Mouse (Mus musculus) gastrocnemius, adult 2 months (tissue): ENCODE data around the gene Heatr4. TPM values are rescaled to one million over a fixed set of nuclear protein-coding genes. Genes with fewer than 3 reads are reported as not detected.
"Not testable (repeated sequence)": the region's sequence is repeated elsewhere in the genome, so short reads cannot be mapped to it uniquely, and the experiment has no call there.

Experiments used
- DNase-seq: peaks from one replicate; pipeline ENCODE4 v3.0.0; 2022
- H3K27ac ChIP-seq: fragments of 200-600 bp; 2 replicates; pipeline ENCODE4 v1.8.1; 2022; ENCODE audit warnings: mild to moderate bottlenecking
- H3K4me3 ChIP-seq: fragments of 200-600 bp; 2 replicates; pipeline ENCODE4 v1.8.1; 2022; ENCODE audit warnings: mild to moderate bottlenecking, moderate library complexity
- CTCF ChIP-seq: fragments of 200-600 bp; IDR thresholded peaks from 2 replicates; pipeline ENCODE4 v1.8.1; 2022; ENCODE audit warnings: antibody characterized with exemption, mild to moderate bottlenecking, moderate library complexity
- intact Hi-C: fragments of 180-260 bp; cut with DNase I; formaldehyde crosslinking; loops from one replicate; pipeline ENCODE4 v1.15.1; 2025
- total RNA-seq, 2 experiments: library from RNA; stranded (reverse); gene quantifications; 2 replicates each; pipeline ENCODE4 v1.2.3; 2021

The Heatr4 gene
- total RNA-seq, 2 experiments from 2014 or later: not detected

GRCm38 (mm10) chr12:83949043-83949442, 35.6 kb downstream of the Heatr4 start:
- no peak for TF ChIP-seq CTCF
- intact Hi-C loops: no loop called here
- no peak overlapping the region for H3K4me3 ChIP-seq
- no peak overlapping the region for H3K27ac ChIP-seq
- no peak for DNase-seq

- Histone ChIP-seq H3K4me3 (no peak overlapping the region), H3K27ac (peak overlapping the region; percentile 12)
- DNase-seq: no peak
- TF ChIP-seq CTCF: no peak
- intact Hi-C loops: no loop called here
These were observed 37.3 kb downstream of the Heatr4 start for GRCm38 (mm10) chr12:83947260-83947811.

GRCm38 (mm10) chr12:83941938-83942337, 42.7 kb downstream of the Heatr4 start:
- DNase-seq: no peak
- TF ChIP-seq CTCF: no peak
- no peak overlapping the region for H3K27ac ChIP-seq
- intact Hi-C loops: no loop called here
- no peak overlapping the region for H3K4me3 ChIP-seq

- no peak for DNase-seq
- intact Hi-C loops: no loop called here
- TF ChIP-seq CTCF: no peak
- Histone ChIP-seq H3K27ac (peak overlapping the region; percentile 56; the same call in 1 of the 2 replicates), H3K4me3 (no peak overlapping the region)
These were observed 44.6 kb downstream of the Heatr4 start for GRCm38 (mm10) chr12:83940031-83940430.

- intact Hi-C loops: no loop called here
These were observed 45.3 kb downstream of the Heatr4 start for GRCm38 (mm10) chr12:83939332-83939731.

GRCm38 (mm10) chr12:83938592-83938991, 46.1 kb downstream of the Heatr4 start:
- intact Hi-C loops, H3K27ac ChIP-seq, H3K4me3 ChIP-seq, DNase-seq: not testable (repeated sequence)

More at GRCm38 (mm10) chr12:83939332-83939731, 45.3 kb downstream of the Heatr4 start:
- no peak for DNase-seq
- H3K27ac ChIP-seq: no peak overlapping the region; the same call in 1 of the 2 replicates
- H3K4me3 ChIP-seq: no peak overlapping the region
- no peak for TF ChIP-seq CTCF

GRCm38 (mm10) chr12:83937600-83937999, 47.1 kb downstream of the Heatr4 start:
- Histone ChIP-seq H3K27ac (no peak overlapping the region), H3K4me3 (no peak overlapping the region)
- intact Hi-C loops: no loop called here
- 0 out of 2 replicates have a peak, but pooled peaks have one; percentile 19 for TF ChIP-seq CTCF
- DNase-seq: no peak

GRCm38 (mm10) chr12:83929186-83929804, 55.4 kb downstream of the Heatr4 start:
- intact Hi-C loops: loop anchor here (10.0 kb wide), 1 partner anchor 204 kb away; no protein-coding TSS in a partner anchor
- no peak for TF ChIP-seq CTCF
- no peak overlapping the region; the same call in 1 of the 2 replicates for H3K27ac ChIP-seq
- no peak for DNase-seq
- no peak overlapping the region for H3K4me3 ChIP-seq

GRCm38 (mm10) chr12:83927747-83928146, 56.9 kb downstream of the Heatr4 start:
- intact Hi-C loops: loop anchor here (10.0 kb wide), 1 partner anchor 203 kb away; no protein-coding TSS in a partner anchor
- no peak overlapping the region for H3K4me3 ChIP-seq
- H3K27ac ChIP-seq: peak overlapping the region; percentile 43; the same call in 1 of the 2 replicates
- no peak for TF ChIP-seq CTCF
- no peak for DNase-seq

GRCm38 (mm10) chr12:83926061-83926460, 58.6 kb downstream of the Heatr4 start:
- intact Hi-C loops: loop anchor here (10.0 kb wide), 1 partner anchor 201 kb away; no protein-coding TSS in a partner anchor
- no peak for DNase-seq
- Histone ChIP-seq H3K4me3 (no peak overlapping the region), H3K27ac (peak overlapping the region; percentile 31; the same call in 1 of the 2 replicates)
- no peak for TF ChIP-seq CTCF

GRCm38 (mm10) chr12:83925160-83925703, 59.4 kb downstream of the Heatr4 start:
- no peak for TF ChIP-seq CTCF
- H3K4me3 ChIP-seq: no peak overlapping the region
- DNase-seq: no peak
- intact Hi-C loops: loop anchor here (10.0 kb wide), 1 partner anchor 200 kb away; no protein-coding TSS in a partner anchor
- peak overlapping the region; percentile 46; the same call in 1 of the 2 replicates for H3K27ac ChIP-seq

- intact Hi-C loops: loop anchor here (10.0 kb wide), 1 partner anchor 200 kb away; no protein-coding TSS in a partner anchor
- no peak for TF ChIP-seq CTCF
- Histone ChIP-seq H3K27ac (no peak overlapping the region), H3K4me3 (no peak overlapping the region)
- no peak for DNase-seq
These were observed 60.3 kb downstream of the Heatr4 start for GRCm38 (mm10) chr12:83924332-83924731.

GRCm38 (mm10) chr12:83923486-83923859, 61.2 kb downstream of the Heatr4 start:
- intact Hi-C loops: loop anchor here (2.0 to 10.0 kb wide), 2 partner anchors 27 to 199 kb away; partner anchors contain the start of gene Riox1
- H3K27ac ChIP-seq: peak overlapping the region; percentile 91; the same call in 1 of the 2 replicates
- no peak for TF ChIP-seq CTCF
- DNase-seq: no peak
- H3K4me3 ChIP-seq: no peak overlapping the region
